Mouse (Mus musculus) liver, adult (tissue): ENCODE measurements around the gene Peli2.

Experiments used
- GATA4 ChIP-seq: IDR thresholded peaks from 2 replicates; pipeline ENCODE4 v1.6.1; 2014; ENCODE audit warnings: mild to moderate bottlenecking, low read length; ENCODE audit not compliant: insufficient replicate concordance

The Peli2 gene

GRCm38 (mm10) chr14:48302471-48303186 is 182.0 kb downstream of the Peli2 start:
- no peak for TF ChIP-seq GATA4

- no peak for TF ChIP-seq GATA4
Measured at GRCm38 (mm10) chr14:48303235-48303634, 182.6 kb downstream of the Peli2 start.

- no peak for TF ChIP-seq GATA4
Measured at GRCm38 (mm10) chr14:48303841-48304240, 183.2 kb downstream of the Peli2 start.

- no peak for TF ChIP-seq GATA4
Measured at GRCm38 (mm10) chr14:48313234-48313633, 192.6 kb downstream of the Peli2 start.

- no peak for TF ChIP-seq GATA4
Measured at GRCm38 (mm10) chr14:48316396-48316795, 195.8 kb downstream of the Peli2 start.

GRCm38 (mm10) chr14:48323771-48324459 is 203.3 kb downstream of the Peli2 start:
- no peak for TF ChIP-seq GATA4

- TF ChIP-seq GATA4: no peak
Measured at GRCm38 (mm10) chr14:48324460-48324850, 203.8 kb downstream of the Peli2 start.

- TF ChIP-seq GATA4: no peak
Measured at GRCm38 (mm10) chr14:48327746-48328145, 207.1 kb downstream of the Peli2 start.

GRCm38 (mm10) chr14:48329716-48330365 is 209.2 kb downstream of the Peli2 start:
- no peak for TF ChIP-seq GATA4
